Mouse (Mus musculus): ENCODE results near the gene Lzts3. TPM values are rescaled to one million over a fixed set of nuclear protein-coding genes. Genes with fewer than 3 reads are reported as not detected.
A peak's percentile ranks its signal among the peaks of the same experiment; 100 is the strongest.

Lzts3 gene
- polyA plus RNA-seq, 1 experiment = 50.3 TPM

DNA sequence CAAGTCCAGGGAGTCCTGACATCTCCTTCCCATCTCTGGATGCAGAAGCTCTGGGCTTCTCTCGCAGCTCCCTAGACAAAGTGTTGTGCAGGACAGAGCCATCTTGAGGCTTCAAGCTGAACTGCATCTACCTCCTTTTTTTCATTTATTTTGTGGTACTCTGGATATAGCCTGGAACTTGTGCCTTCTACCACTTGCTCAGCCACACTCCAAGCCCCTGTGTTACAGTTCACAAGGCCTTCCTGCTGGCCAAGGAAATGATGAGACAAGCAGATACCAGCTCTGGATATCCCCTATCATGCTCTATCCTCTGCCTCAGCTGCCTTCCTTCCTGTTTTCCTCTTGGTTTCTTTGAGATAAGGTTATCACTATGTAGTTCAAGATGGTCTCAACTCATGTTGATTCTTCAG is 45.0 kb downstream of the Lzts3 start:
- Histone ChIP-seq H3K4me3 (ENCODE audit: low read depth, low read length) (no peak overlapping the region), H3K27me3 (ENCODE audit: control insufficient read depth, insufficient read depth, low read length) (no peaks in the 10 kb centered on the region), H3K36me3 (ENCODE audit: control insufficient read depth, insufficient read depth, low read length) (peaks cover 30% of the 10 kb centered on the region), H3K4me1 (ENCODE audit: control insufficient read depth, insufficient read depth, insufficient read length, low read length) (no peaks in the 10 kb centered on the region), H3K27ac (ENCODE audit: insufficient read depth, low read depth, low read length) (no peak overlapping the region)
- WGBS = 37% methylated on average over 1 of the region's 1 CpGs
- peak; percentile 49; the same call in 1 of the 2 replicates for TF ChIP-seq CTCF (IDR thresholded peaks at IDR 0.05; ENCODE audit: extremely low read depth, insufficient read length, insufficient replicate concordance, low read depth, low read length)
- no peak for TF ChIP-seq POLR2A (IDR thresholded peaks at IDR 0.05; ENCODE audit: low read depth, low read length)

DNA sequence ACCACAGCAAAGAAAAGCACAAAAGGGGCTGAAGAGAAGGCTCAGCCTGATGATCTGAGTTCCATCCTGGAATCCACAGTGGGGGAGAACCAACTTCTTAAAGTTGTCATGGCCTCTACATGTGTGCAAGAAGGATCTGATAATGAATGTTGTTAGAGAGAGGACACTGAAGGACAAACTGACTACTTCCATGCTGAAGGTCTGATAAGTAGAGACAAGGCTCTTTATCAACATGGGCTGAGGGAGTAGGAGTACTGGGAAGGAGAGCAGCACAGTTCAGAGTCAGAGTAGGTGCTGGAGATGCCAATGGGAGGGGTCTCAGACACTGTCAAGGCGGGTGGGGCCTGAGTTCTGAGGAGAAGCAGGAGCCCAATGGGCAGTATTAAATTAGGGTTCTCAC is 47.0 kb downstream of the Lzts3 start:
- Histone ChIP-seq H3K4me1 (ENCODE audit: control insufficient read depth, insufficient read depth, insufficient read length, low read length) (no peaks in the 10 kb centered on the region), H3K27me3 (ENCODE audit: control insufficient read depth, insufficient read depth, low read length) (no peaks in the 10 kb centered on the region), H3K36me3 (ENCODE audit: control insufficient read depth, insufficient read depth, low read length) (peaks cover 32% of the 10 kb centered on the region), H3K27ac (ENCODE audit: insufficient read depth, low read depth, low read length) (no peak overlapping the region), H3K4me3 (ENCODE audit: low read depth, low read length) (no peak overlapping the region)
- TF ChIP-seq CTCF (IDR thresholded peaks at IDR 0.05; ENCODE audit: extremely low read depth, insufficient read length, insufficient replicate concordance, low read depth, low read length) = no peak
- whole genome bisulfite sequencing = 91% methylated on average over 1 of the region's 1 CpGs

DNA sequence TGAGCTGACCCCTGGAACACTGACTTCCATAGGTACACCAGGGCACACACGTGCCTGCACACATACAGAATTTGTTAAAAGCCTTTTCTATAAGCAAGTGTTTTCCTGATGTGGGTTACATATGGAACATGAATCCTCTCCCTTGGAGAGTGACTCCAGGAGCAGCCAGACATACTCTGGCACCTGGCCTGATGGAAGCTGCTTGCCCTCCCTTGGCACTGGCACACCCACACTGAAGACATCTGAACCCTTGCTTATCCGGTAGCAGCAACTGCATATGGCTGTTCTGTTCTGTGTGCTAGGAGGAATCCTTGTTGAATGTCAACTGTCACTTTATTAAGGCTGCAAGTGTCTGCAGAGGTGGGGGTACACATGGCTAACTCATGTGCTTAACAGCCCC is 51.6 kb downstream of the Lzts3 start:
- no peak for TF ChIP-seq POLR2A (IDR thresholded peaks at IDR 0.05; ENCODE audit: low read depth, low read length)
- TF ChIP-seq CTCF (IDR thresholded peaks at IDR 0.05; ENCODE audit: extremely low read depth, insufficient read length, insufficient replicate concordance, low read depth, low read length) = no peak
- Histone ChIP-seq H3K4me3 (ENCODE audit: low read depth, low read length) (no peak overlapping the region), H3K4me1 (ENCODE audit: control insufficient read depth, insufficient read depth, insufficient read length, low read length) (no peaks in the 10 kb centered on the region), H3K27ac (ENCODE audit: insufficient read depth, low read depth, low read length) (no peak overlapping the region), H3K36me3 (ENCODE audit: control insufficient read depth, insufficient read depth, low read length) (peaks cover 13% of the 10 kb centered on the region), H3K27me3 (ENCODE audit: control insufficient read depth, insufficient read depth, low read length) (no peaks in the 10 kb centered on the region)
- WGBS = 87% methylated on average over 2 of the region's 2 CpGs

DNA sequence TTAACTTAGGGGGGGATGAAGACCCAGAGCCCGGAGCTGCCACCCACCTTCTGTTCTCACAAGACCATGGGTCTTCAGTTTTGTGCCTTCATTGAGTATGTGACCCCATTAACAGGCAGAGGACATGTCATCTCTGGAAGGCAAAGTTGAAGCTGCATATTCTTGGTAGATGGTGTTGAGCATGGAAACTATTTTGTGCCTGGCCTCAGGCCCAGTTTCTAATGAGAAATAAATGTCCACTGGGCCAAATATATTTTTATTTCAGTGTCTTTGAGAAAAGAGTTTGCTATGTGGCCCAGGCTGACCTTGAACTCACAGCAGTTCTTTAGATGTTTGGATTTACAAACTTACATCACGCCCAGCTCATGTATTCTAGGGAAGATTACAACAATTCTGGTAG is 52.8 kb downstream of the Lzts3 start:
- Histone ChIP-seq H3K4me1 (ENCODE audit: control insufficient read depth, insufficient read depth, insufficient read length, low read length) (no peaks in the 10 kb centered on the region), H3K27ac (ENCODE audit: insufficient read depth, low read depth, low read length) (no peak overlapping the region), H3K4me3 (ENCODE audit: low read depth, low read length) (no peak overlapping the region), H3K27me3 (ENCODE audit: control insufficient read depth, insufficient read depth, low read length) (no peaks in the 10 kb centered on the region), H3K36me3 (ENCODE audit: control insufficient read depth, insufficient read depth, low read length) (peaks cover 8% of the 10 kb centered on the region; the same call in 1 of the 2 replicates)
- no peak for TF ChIP-seq POLR2A (IDR thresholded peaks at IDR 0.05; ENCODE audit: low read depth, low read length)
- TF ChIP-seq CTCF (IDR thresholded peaks at IDR 0.05; ENCODE audit: extremely low read depth, insufficient read length, insufficient replicate concordance, low read depth, low read length) = no peak
- 87% methylated on average over 2 of the region's 2 CpGs for WGBS

DNA sequence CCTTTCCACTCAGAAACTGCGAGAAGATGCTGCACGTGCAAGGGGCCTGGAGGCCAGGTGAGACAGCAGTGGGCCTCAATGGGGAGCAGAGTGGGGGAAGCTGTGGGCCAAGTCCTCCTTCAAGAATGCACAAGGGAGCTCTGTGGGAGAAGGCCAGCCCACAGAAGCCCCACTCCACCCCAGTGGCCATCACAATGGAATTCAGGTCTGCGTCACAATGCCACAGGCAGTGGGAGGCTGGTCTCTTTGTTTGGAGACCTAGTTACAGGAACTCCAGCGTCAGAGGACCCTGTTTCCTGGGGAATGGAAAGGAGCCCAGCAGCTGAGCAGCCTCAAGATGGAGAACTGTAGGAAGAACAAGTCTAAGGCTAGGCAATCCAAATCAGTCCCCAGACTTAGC is 53.4 kb downstream of the Lzts3 start:
- no peak overlapping the region for H3K4me3 ChIP-seq (ENCODE audit: low read depth, low read length)
- H3K27me3 ChIP-seq (ENCODE audit: control insufficient read depth, insufficient read depth, low read length) = no peaks in the 10 kb centered on the region
- 75% methylated on average over 4 of the region's 4 CpGs for WGBS
- no peak overlapping the region for H3K27ac ChIP-seq (ENCODE audit: insufficient read depth, low read depth, low read length)
- TF ChIP-seq CTCF (IDR thresholded peaks at IDR 0.05; ENCODE audit: extremely low read depth, insufficient read length, insufficient replicate concordance, low read depth, low read length) = no peak
- no peak for TF ChIP-seq POLR2A (IDR thresholded peaks at IDR 0.05; ENCODE audit: low read depth, low read length)
- peaks cover 8% of the 10 kb centered on the region; the same call in 1 of the 2 replicates for H3K36me3 ChIP-seq (ENCODE audit: control insufficient read depth, insufficient read depth, low read length)
- H3K4me1 ChIP-seq (ENCODE audit: control insufficient read depth, insufficient read depth, insufficient read length, low read length) = no peaks in the 10 kb centered on the region

DNA sequence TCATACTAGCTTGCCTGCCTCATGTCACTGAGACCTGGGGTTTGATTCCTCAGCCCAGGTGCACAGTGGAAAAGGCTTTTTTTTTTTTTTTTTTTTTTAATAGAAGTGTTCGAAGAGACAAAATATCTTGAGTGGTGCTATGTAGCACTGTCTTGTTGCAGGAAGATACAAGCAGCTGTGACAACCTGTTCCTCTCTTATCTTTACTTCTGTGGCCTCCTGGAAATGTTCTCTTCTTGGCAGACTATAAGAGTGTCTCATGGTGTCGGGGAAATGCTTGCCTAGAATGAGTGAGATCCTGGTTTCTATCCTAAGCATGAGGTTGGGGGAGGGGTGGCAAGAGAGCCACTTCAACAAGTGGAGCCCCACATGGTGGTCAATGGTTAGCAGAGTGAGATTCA is 54.2 kb downstream of the Lzts3 start:
- no peaks in the 10 kb centered on the region for H3K4me1 ChIP-seq (ENCODE audit: control insufficient read depth, insufficient read depth, insufficient read length, low read length)
- 65% methylated on average over 2 of the region's 2 CpGs for WGBS
- H3K4me3 ChIP-seq (ENCODE audit: low read depth, low read length) = no peak overlapping the region
- peaks cover 7% of the 10 kb centered on the region; the same call in 1 of the 2 replicates for H3K36me3 ChIP-seq (ENCODE audit: control insufficient read depth, insufficient read depth, low read length)
- H3K27ac ChIP-seq (ENCODE audit: insufficient read depth, low read depth, low read length) = no peak overlapping the region
- H3K27me3 ChIP-seq (ENCODE audit: control insufficient read depth, insufficient read depth, low read length) = no peaks in the 10 kb centered on the region
- TF ChIP-seq POLR2A (IDR thresholded peaks at IDR 0.05; ENCODE audit: low read depth, low read length) = no peak
- no peak for TF ChIP-seq CTCF (IDR thresholded peaks at IDR 0.05; ENCODE audit: extremely low read depth, insufficient read length, insufficient replicate concordance, low read depth, low read length)

DNA sequence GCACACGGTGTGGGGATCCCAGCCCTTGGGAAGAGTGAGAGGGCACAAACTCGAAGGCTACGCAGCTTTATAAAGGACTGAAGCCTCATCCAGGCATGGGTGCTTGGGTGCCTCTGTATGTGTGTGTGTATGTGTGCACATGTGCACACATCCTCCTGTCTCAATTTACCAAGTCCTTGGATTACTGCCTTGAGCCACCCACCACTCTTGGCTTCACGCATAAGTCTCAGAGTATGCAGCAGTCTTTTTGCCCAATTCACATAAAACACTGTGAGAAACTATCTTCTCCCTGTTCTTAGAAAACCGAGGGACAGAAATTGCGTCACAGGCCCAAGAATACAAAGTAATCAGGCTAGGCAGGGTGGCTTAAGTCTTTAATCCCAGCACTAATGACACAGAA is 56.6 kb downstream of the Lzts3 start:
- Histone ChIP-seq H3K27ac (ENCODE audit: insufficient read depth, low read depth, low read length) (no peak overlapping the region), H3K27me3 (ENCODE audit: control insufficient read depth, insufficient read depth, low read length) (peaks cover 7% of the 10 kb centered on the region), H3K36me3 (ENCODE audit: control insufficient read depth, insufficient read depth, low read length) (no peaks in the 10 kb centered on the region; the same call in 1 of the 2 replicates), H3K4me3 (ENCODE audit: low read depth, low read length) (no peak overlapping the region), H3K4me1 (ENCODE audit: control insufficient read depth, insufficient read depth, insufficient read length, low read length) (no peaks in the 10 kb centered on the region; the same call in 1 of the 2 replicates)
- TF ChIP-seq POLR2A (IDR thresholded peaks at IDR 0.05; ENCODE audit: low read depth, low read length) (no peak), CTCF (IDR thresholded peaks at IDR 0.05; ENCODE audit: extremely low read depth, insufficient read length, insufficient replicate concordance, low read depth, low read length) (no peak)
- 85% methylated on average over 6 of the region's 6 CpGs for WGBS

Measured in small intestine, adult 2 months (tissue).